Mouse (Mus musculus) forebrain, embryonic 12.5 days (tissue): ENCODE measurements around the gene Sytl3. TPM values are rescaled to one million over a fixed set of nuclear protein-coding genes. Genes with fewer than 3 reads are reported as not detected.
"Not testable (repeated sequence)": the region's sequence is repeated elsewhere in the genome, so short reads cannot be mapped to it uniquely, and the experiment has no call there.

ENCODE experiments used
- ATAC-seq: fragments of 200-750 bp; cut with Nextera tagmentation; 2 replicates; pipeline ENCODE4 v1.8.0; 2017; ENCODE audit warnings: moderate TSS enrichment; ENCODE audit not compliant: low FRiP score
- H3K27ac ChIP-seq: fragments of 300-500 bp; sonication (generic); 2 replicates; pipeline ENCODE4 v1.5.1; 2016; ENCODE audit warnings: mild to moderate bottlenecking
- H3K27me3 ChIP-seq: fragments of 300-500 bp; sonication (generic); 2 replicates; pipeline ENCODE4 v1.6.1; 2016; ENCODE audit warnings: mild to moderate bottlenecking
- H3K36me3 ChIP-seq: fragments of 300-500 bp; sonication (generic); replicated peaks from 2 replicates; pipeline ENCODE4 v1.6.1; 2016; ENCODE audit warnings: mild to moderate bottlenecking
- H3K4me1 ChIP-seq: fragments of 300-500 bp; sonication (generic); 2 replicates; pipeline ENCODE4 v1.6.1; 2016
- H3K4me2 ChIP-seq: fragments of 300-500 bp; sonication (generic); 2 replicates; pipeline ENCODE4 v1.6.1; 2016; ENCODE audit warnings: mild to moderate bottlenecking, moderate library complexity
- H3K4me3 ChIP-seq: fragments of 300-500 bp; sonication (generic); replicated peaks from 2 replicates; pipeline ENCODE4 v1.5.1; 2016; ENCODE audit warnings: mild to moderate bottlenecking
- H3K9ac ChIP-seq: fragments of 300-500 bp; sonication (generic); 2 replicates; pipeline ENCODE4 v1.6.1; 2016; ENCODE audit warnings: mild to moderate bottlenecking
- H3K9me3 ChIP-seq: fragments of 300-500 bp; sonication (generic); 2 replicates; pipeline ENCODE4 v1.6.1; 2016
- WGBS: fragments of 180-500 bp; shearing (Covaris S2); methylation state at CpG from one replicate; pipeline ENCODE4 v1.1.7; 2016; 5-methylcytosine and 5-hydroxymethylcytosine counted together
- polyA plus RNA-seq: library from polyadenylated mRNA; unstranded; fragments of >200 nt; fragmentation: Nextera tagmentation; extraction: Ambion mirVana; gene quantifications from 2 replicates; pipeline ENCODE4 v1.2.1, GENCODE M21; 2016

Gene Sytl3
- polyA plus RNA-seq: 0.17 and 0.51 TPM in 2 replicates

GRCm38 (mm10) chr17:6658801-6659200, at the start of gene Sytl3:
Sytl3 (plus strand) TSS chr17:6659093.
- not testable (repeated sequence) for ATAC-seq, H3K36me3 ChIP-seq, H3K4me2 ChIP-seq

GRCm38 (mm10) chr17:6613524-6613923, 45.4 kb upstream of the Sytl3 start:
- not testable (repeated sequence) for H3K9ac ChIP-seq, H3K36me3 ChIP-seq, ATAC-seq, H3K27me3 ChIP-seq, H3K27ac ChIP-seq, H3K4me3 ChIP-seq, H3K4me2 ChIP-seq, H3K4me1 ChIP-seq, H3K9me3 ChIP-seq
- 95% methylated on average over 11 of the region's 14 CpGs for WGBS

More at GRCm38 (mm10) chr17:6658801-6659200, at the start of gene Sytl3:
- not testable (repeated sequence) for H3K27ac ChIP-seq, H3K4me1 ChIP-seq, H3K27me3 ChIP-seq, H3K9ac ChIP-seq, H3K4me3 ChIP-seq, H3K9me3 ChIP-seq
- WGBS: 93% methylated on average over 6 of the region's 7 CpGs

GRCm38 (mm10) chr17:6614316-6614715, 44.6 kb upstream of the Sytl3 start:
- not testable (repeated sequence) for H3K4me2 ChIP-seq, H3K4me3 ChIP-seq, H3K27ac ChIP-seq, H3K9ac ChIP-seq, ATAC-seq, H3K36me3 ChIP-seq, H3K4me1 ChIP-seq, H3K9me3 ChIP-seq, H3K27me3 ChIP-seq
- 90% methylated on average over 5 of the region's 9 CpGs for WGBS

- not testable (repeated sequence) for ATAC-seq, H3K4me2 ChIP-seq, H3K27ac ChIP-seq, H3K9me3 ChIP-seq, H3K27me3 ChIP-seq, H3K9ac ChIP-seq, H3K4me3 ChIP-seq, H3K36me3 ChIP-seq, H3K4me1 ChIP-seq
- 98% methylated on average over 9 of the region's 9 CpGs for WGBS
These were observed 42.2 kb upstream of the Sytl3 start for GRCm38 (mm10) chr17:6616731-6617130.

- not testable (repeated sequence) for H3K27me3 ChIP-seq, H3K36me3 ChIP-seq, H3K27ac ChIP-seq, H3K9me3 ChIP-seq, H3K9ac ChIP-seq, H3K4me3 ChIP-seq, ATAC-seq, H3K4me1 ChIP-seq, H3K4me2 ChIP-seq
- WGBS: 82% methylated on average over 8 of the region's 13 CpGs
These were observed 41.0 kb upstream of the Sytl3 start for GRCm38 (mm10) chr17:6617689-6618400.

- H3K27ac ChIP-seq, H3K4me3 ChIP-seq, H3K4me1 ChIP-seq, ATAC-seq, H3K9me3 ChIP-seq, H3K36me3 ChIP-seq, H3K4me2 ChIP-seq, H3K9ac ChIP-seq, H3K27me3 ChIP-seq: not testable (repeated sequence)
- 89% methylated on average over 5 of the region's 5 CpGs for WGBS
These were observed 39.6 kb upstream of the Sytl3 start for GRCm38 (mm10) chr17:6619271-6619670.

GRCm38 (mm10) chr17:6620035-6620434, 38.9 kb upstream of the Sytl3 start:
- 90% methylated on average over 4 of the region's 6 CpGs for WGBS
- H3K27ac ChIP-seq, ATAC-seq, H3K4me2 ChIP-seq, H3K9ac ChIP-seq, H3K9me3 ChIP-seq, H3K36me3 ChIP-seq, H3K4me1 ChIP-seq, H3K4me3 ChIP-seq, H3K27me3 ChIP-seq: not testable (repeated sequence)

GRCm38 (mm10) chr17:6620730-6621451, 38.0 kb upstream of the Sytl3 start:
- not testable (repeated sequence) for H3K4me1 ChIP-seq, H3K36me3 ChIP-seq, H3K27ac ChIP-seq, H3K4me3 ChIP-seq, H3K27me3 ChIP-seq, H3K9ac ChIP-seq, H3K4me2 ChIP-seq, ATAC-seq, H3K9me3 ChIP-seq
- WGBS: 88% methylated on average over 18 of the region's 20 CpGs

GRCm38 (mm10) chr17:6621976-6622375, 36.9 kb upstream of the Sytl3 start:
- H3K4me1 ChIP-seq, ATAC-seq, H3K4me2 ChIP-seq, H3K27me3 ChIP-seq, H3K27ac ChIP-seq, H3K36me3 ChIP-seq, H3K9ac ChIP-seq, H3K4me3 ChIP-seq, H3K9me3 ChIP-seq: not testable (repeated sequence)
- WGBS: 94% methylated on average over 11 of the region's 12 CpGs

- H3K4me1 ChIP-seq, ATAC-seq, H3K27ac ChIP-seq, H3K4me3 ChIP-seq, H3K36me3 ChIP-seq, H3K4me2 ChIP-seq, H3K9ac ChIP-seq, H3K9me3 ChIP-seq, H3K27me3 ChIP-seq: not testable (repeated sequence)
- 60% methylated on average over 2 of the region's 6 CpGs for WGBS
These were observed 33.9 kb upstream of the Sytl3 start for GRCm38 (mm10) chr17:6624926-6625558.

GRCm38 (mm10) chr17:6630398-6630797, 28.5 kb upstream of the Sytl3 start:
- not testable (repeated sequence) for H3K4me1 ChIP-seq

GRCm38 (mm10) chr17:6632850-6633249, 26.0 kb upstream of the Sytl3 start:
- not testable (repeated sequence) for H3K4me2 ChIP-seq, H3K9me3 ChIP-seq, H3K36me3 ChIP-seq, ATAC-seq, H3K4me3 ChIP-seq, H3K27me3 ChIP-seq, H3K27ac ChIP-seq, H3K9ac ChIP-seq, H3K4me1 ChIP-seq
- WGBS: 88% methylated on average over 6 of the region's 6 CpGs

More at GRCm38 (mm10) chr17:6630398-6630797, 28.5 kb upstream of the Sytl3 start:
- not testable (repeated sequence) for H3K4me3 ChIP-seq, H3K9me3 ChIP-seq, H3K27ac ChIP-seq, H3K27me3 ChIP-seq, H3K4me2 ChIP-seq, H3K36me3 ChIP-seq, ATAC-seq, H3K9ac ChIP-seq
- WGBS: 91% methylated on average over 4 of the region's 4 CpGs
